Mouse (Mus musculus) midbrain, postnatal 0 days (tissue): ENCODE data around the gene Hfe. TPM values are rescaled to one million over a fixed set of nuclear protein-coding genes. Genes with fewer than 3 reads are reported as not detected.
"Not testable (repeated sequence)": the region's sequence is repeated elsewhere in the genome, so short reads cannot be mapped to it uniquely, and the experiment has no call there.

Experiments used
- ATAC-seq: fragments of 200-750 bp; cut with Nextera tagmentation; 2 replicates; pipeline ENCODE4 v1.8.0; 2017; ENCODE audit warnings: moderate number of reproducible peaks, mild to moderate bottlenecking, moderate TSS enrichment, moderate library complexity; ENCODE audit not compliant: low FRiP score
- DNase-seq: peaks from one replicate; pipeline ENCODE4 v3.0.0-alpha.2; 2015; ENCODE audit warnings: low spot score
- H3K27ac ChIP-seq: fragments of 300-500 bp; sonication (generic); 2 replicates; pipeline ENCODE4 v1.5.1; 2014; ENCODE audit warnings: low read depth, mild to moderate bottlenecking, low read length, mixed read lengths
- H3K27me3 ChIP-seq: fragments of 300-500 bp; sonication (generic); 2 replicates; pipeline ENCODE4 v1.6.1; 2014; ENCODE audit warnings: low read length, control low read depth, mixed read lengths; ENCODE audit not compliant: insufficient read depth
- H3K36me3 ChIP-seq: fragments of 300-500 bp; sonication (generic); 2 replicates; pipeline ENCODE4 v1.6.1; 2014; ENCODE audit warnings: low read length, control low read depth, mixed read lengths; ENCODE audit not compliant: insufficient read depth
- H3K4me1 ChIP-seq: fragments of 300-500 bp; sonication (generic); 2 replicates; pipeline ENCODE4 v1.6.1; 2014; ENCODE audit warnings: mild to moderate bottlenecking, control low read depth, antibody characterized with exemption, low read length, mixed read lengths; ENCODE audit not compliant: insufficient read depth
- H3K4me2 ChIP-seq: fragments of 300-500 bp; sonication (generic); 2 replicates; pipeline ENCODE4 v1.6.1; 2014; ENCODE audit warnings: low read depth, mild to moderate bottlenecking, low read length, mixed read lengths; ENCODE audit not compliant: poor library complexity, severe bottlenecking
- H3K4me3 ChIP-seq: fragments of 300-500 bp; sonication (generic); 2 replicates; pipeline ENCODE4 v1.5.1; 2014; ENCODE audit warnings: low read depth, mild to moderate bottlenecking, low read length, moderate library complexity
- H3K9ac ChIP-seq: fragments of 300-500 bp; sonication (generic); replicated peaks from 2 replicates; pipeline ENCODE4 v1.6.1; 2014; ENCODE audit warnings: mild to moderate bottlenecking, low read length, moderate library complexity, mixed read lengths; ENCODE audit not compliant: poor library complexity, severe bottlenecking
- H3K9me3 ChIP-seq: fragments of 300-500 bp; sonication (generic); 2 replicates; pipeline ENCODE4 v1.6.1; 2016; ENCODE audit warnings: low read length, control low read depth
- CTCF ChIP-seq: IDR thresholded peaks from 2 replicates; pipeline ENCODE4 v1.5.1; 2016; ENCODE audit warnings: antibody characterized with exemption, mild to moderate bottlenecking
- WGBS: fragments of 180-500 bp; shearing (Covaris S2); extraction: QIAGEN DNeasy Blood & Tissue Kit; methylation state at CpG from one replicate; pipeline ENCODE4 v1.1.7; 2014; 5-methylcytosine and 5-hydroxymethylcytosine counted together
- polyA plus RNA-seq: library from polyadenylated mRNA; unstranded; fragments of >200 nt; fragmentation: Nextera tagmentation; extraction: Ambion mirVana; gene quantifications from 2 replicates; pipeline ENCODE4 v1.2.1, GENCODE M21; 2015
- total RNA-seq: library from RNA; depleted of rRNA; stranded (reverse); fragments of >200 nt; gene quantifications from 2 replicates; pipeline ENCODE4 v1.2.3, GENCODE M21; 2014

Hfe gene
- total and polyA plus RNA-seq, 2 experiments from 2014 or later: 1.8 to 4.0 TPM

DNA sequence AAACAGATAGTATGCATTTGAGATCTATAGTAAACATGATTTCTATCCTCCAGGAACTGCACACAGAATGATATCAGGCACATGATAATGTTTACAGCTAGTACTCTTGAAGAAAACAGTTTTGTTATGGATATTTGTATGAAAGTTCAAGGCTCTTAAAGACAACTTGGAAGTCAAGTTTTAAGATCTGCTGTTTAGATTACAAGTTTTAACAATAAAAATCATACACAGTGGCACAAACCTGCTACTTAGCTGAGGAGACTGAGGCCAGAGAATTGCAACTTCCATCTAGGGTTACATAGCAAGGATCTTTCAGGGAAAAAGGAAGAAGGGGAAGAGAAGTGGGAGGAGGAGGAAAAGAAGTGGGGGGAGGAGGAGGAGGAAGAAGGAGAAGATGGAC, 44.3 kb upstream of the Hfe start:
- ATAC-seq: no peak
- H3K4me1 ChIP-seq: peaks cover 4% of the 10 kb centered on the region; the same call in 1 of the 2 replicates
- no peak overlapping the region for H3K27ac ChIP-seq
- H3K27me3 ChIP-seq: no peaks in the 10 kb centered on the region
- no peak overlapping the region for H3K4me3 ChIP-seq
- no peak for DNase-seq
- H3K4me2 ChIP-seq: no peak overlapping the region
- TF ChIP-seq CTCF: no peak
- H3K36me3 ChIP-seq: no peaks in the 10 kb centered on the region
- no peak overlapping the region for H3K9ac ChIP-seq
- H3K9me3 ChIP-seq: no peaks in the 10 kb centered on the region

DNA sequence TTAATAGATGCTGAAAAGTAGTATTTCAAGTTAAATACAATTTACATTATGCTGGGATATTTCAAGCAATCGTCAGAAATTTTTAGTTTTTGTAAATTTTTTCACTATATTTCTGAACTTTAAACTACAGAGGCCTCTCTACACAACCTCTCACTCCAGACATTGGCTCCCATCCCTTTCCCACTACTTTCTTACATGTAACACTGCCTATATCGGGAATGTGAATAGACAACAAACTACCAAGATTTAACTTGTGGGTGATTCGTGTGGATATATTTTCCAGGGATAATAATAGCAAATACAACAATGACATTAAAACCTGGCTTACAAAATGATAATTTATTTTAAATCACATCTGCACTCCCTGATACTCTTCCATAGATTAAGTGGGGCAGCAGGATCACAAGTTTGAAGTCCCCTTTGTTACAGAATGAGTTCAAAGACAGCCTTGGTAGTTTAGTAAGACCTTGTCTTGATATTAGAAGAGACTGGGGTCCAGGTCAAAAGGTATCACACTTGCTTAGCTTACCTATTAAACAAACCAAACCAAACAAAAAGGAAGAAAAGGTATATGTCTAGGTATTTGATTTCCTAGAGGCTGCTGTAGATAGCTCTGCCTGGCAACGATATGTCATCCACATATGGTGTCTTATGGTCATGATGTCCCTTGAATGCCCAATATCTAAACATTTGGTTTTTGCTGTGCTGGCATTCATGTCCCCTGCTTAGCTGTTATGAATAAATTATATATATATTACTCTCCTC, 42.8 kb upstream of the Hfe start:
- H3K27me3 ChIP-seq: no peaks in the 10 kb centered on the region
- H3K9ac ChIP-seq: no peak overlapping the region
- no peak overlapping the region for H3K4me3 ChIP-seq
- no peak overlapping the region for H3K4me2 ChIP-seq
- H3K27ac ChIP-seq: no peak overlapping the region
- DNase-seq: no peak
- H3K9me3 ChIP-seq: no peaks in the 10 kb centered on the region
- no peak for TF ChIP-seq CTCF
- no peak for ATAC-seq
- WGBS: 53% methylated on average over 4 of the region's 4 CpGs
- peaks cover 4% of the 10 kb centered on the region; the same call in 1 of the 2 replicates for H3K4me1 ChIP-seq
- no peaks in the 10 kb centered on the region for H3K36me3 ChIP-seq

DNA sequence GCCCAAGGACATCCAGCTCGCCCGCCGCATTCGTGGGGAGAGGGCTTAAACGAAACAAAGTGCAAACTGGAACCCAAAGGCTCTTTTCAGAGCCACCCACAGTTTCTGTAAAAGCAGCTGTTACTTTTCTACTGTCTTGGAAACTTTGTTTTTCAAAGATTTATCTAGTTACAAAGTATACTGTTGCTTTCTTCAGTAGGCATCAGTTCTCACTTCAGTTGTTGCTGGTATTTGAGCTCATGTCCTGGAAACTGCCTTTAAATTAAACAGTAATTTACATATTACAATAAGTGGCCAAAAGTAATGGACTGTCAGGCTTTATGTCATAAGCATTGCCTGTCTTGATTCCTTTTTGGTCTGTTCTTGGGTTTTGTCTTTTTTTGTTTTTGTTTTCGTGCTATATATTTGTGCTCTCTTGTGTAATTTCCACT, 42.1 kb upstream of the Hfe start:
- Histone ChIP-seq H3K9ac (no peak overlapping the region), H3K4me3 (no peak overlapping the region), H3K36me3 (no peaks in the 10 kb centered on the region), H3K4me2 (peak overlapping the region; percentile 36; the same call in 1 of the 2 replicates), H3K27ac (no peak overlapping the region), H3K9me3 (no peaks in the 10 kb centered on the region), H3K4me1 (peaks cover 4% of the 10 kb centered on the region; the same call in 1 of the 2 replicates), H3K27me3 (no peaks in the 10 kb centered on the region)
- no peak for TF ChIP-seq CTCF
- 2% methylated on average over 6 of the region's 6 CpGs for WGBS
- DNase-seq: no peak
- ATAC-seq: no peak

DNA sequence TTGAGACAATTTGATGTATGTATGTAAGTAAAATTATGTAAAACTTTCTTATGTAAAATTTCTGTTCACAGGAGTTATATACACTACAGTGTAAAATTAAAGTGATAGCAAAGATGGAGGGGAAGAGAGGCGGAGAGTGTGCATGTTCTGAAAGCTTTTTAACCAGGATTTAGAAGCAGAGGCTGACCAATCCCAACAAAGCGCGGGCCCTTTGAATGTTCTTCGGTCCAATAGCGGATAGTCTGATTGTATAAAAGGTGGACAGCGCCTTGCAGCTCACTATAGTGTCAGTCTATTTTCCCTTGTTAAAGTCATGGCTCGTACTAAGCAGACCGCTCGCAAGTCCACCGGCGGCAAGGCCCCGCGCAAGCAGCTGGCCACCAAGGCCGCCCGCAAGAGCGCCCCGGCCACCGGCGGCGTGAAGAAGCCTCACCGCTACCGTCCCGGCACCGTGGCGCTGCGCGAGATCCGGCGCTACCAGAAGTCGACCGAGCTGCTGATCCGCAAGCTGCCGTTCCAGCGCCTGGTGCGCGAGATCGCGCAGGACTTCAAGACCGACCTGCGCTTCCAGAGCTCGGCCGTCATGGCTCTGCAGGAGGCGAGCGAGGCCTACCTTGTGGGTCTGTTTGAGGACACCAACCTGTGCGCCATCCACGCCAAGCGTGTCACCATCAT, 41.5 kb upstream of the Hfe start, which contains the start of gene Hist1h3b:
Gene Hist1h3b (plus strand): TSS at position 201 of the 675 bp plus-strand sequence.
- ATAC-seq: peak; percentile 75
- H3K4me1 ChIP-seq, H3K27me3 ChIP-seq, H3K9me3 ChIP-seq, H3K36me3 ChIP-seq: not testable (repeated sequence)
- Histone ChIP-seq H3K4me3 (peak within 1 kb of the TSS; percentile 41), H3K4me2 (peak within 1 kb of the TSS; percentile 68), H3K9ac (0 out of 2 replicates have a peak within 1 kb of the TSS, but pooled peaks have one; percentile 36), H3K27ac (peak within 1 kb of the TSS; percentile 83)
- peak; percentile 97 for DNase-seq
- WGBS: 1% methylated on average over 14 of the region's 47 CpGs

DNA sequence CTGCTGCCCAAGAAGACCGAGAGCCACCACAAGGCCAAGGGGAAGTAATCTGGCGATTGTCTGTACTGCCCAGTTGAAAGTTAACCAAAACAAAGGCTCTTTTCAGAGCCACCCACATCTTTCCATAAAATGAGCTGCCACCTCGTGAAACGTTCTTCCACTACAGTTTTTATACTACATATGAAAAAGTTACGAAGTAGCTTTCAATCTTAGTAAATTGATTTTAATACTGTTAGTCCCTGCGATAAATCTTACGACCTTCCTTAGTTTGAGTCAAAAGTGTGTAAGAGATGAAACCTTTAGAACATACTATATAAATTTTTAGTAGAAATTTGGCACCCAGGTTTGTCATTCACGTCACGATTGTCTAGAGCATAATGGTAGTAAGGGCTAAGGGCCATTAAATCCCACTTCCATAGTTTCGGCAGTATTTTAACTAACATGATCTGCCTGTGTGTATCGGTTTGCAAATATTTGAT, 40.9 kb upstream of the Hfe start:
- Histone ChIP-seq H3K27ac (peak overlapping the region; percentile 47; the same call in 1 of the 2 replicates), H3K4me2 (peak overlapping the region; percentile 68), H3K27me3 (no peaks in the 10 kb centered on the region), H3K9me3 (no peaks in the 10 kb centered on the region), H3K4me1 (no peaks in the 10 kb centered on the region), H3K9ac (no peak overlapping the region), H3K36me3 (no peaks in the 10 kb centered on the region), H3K4me3 (peak overlapping the region; percentile 41)
- no peak for DNase-seq
- no peak for ATAC-seq
- under 1% methylated on average over 11 of the region's 11 CpGs for WGBS
- TF ChIP-seq CTCF: no peak

DNA sequence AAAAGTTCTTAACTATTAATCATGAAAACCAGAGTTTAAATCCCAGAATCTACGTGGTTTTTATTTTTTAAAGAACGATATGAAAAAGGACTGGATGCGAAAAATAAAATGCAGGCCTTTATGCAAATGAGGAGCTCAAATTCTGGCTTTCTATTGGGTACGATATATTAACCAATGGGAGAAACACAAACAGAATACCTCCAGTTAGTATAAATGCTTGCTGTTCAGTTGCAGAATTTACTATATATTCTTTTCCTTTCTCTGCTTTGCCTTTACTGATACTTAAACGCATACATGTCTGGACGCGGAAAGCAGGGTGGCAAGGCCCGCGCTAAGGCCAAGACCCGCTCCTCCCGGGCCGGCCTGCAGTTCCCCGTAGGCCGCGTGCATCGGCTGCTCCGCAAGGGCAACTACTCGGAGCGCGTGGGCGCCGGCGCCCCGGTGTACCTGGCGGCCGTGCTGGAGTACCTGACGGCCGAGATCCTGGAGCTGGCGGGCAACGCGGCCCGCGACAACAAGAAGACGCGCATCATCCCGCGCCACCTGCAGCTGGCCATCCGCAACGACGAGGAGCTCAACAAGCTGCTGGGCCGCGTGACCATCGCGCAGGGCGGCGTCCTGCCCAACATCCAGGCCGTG, 40.3 kb upstream of the Hfe start, which contains the start of gene Hist1h2ab:
Gene Hist1h2ab (plus strand): TSS at position 288 of the 639 bp plus-strand sequence.
- H3K36me3 ChIP-seq, H3K4me1 ChIP-seq, H3K27me3 ChIP-seq, H3K9me3 ChIP-seq: not testable (repeated sequence)
- DNase-seq (peak; percentile 75), ATAC-seq (peak; percentile 56; the same call in 1 of the 2 replicates)
- peak within 1 kb of the TSS; percentile 41 for H3K4me3 ChIP-seq
- peak within 1 kb of the TSS; percentile 83 for H3K27ac ChIP-seq
- H3K4me2 ChIP-seq: peak within 1 kb of the TSS; percentile 68
- WGBS: under 1% methylated on average over 26 of the region's 47 CpGs
- H3K9ac ChIP-seq: 0 out of 2 replicates have a peak within 1 kb of the TSS, but pooled peaks have one; percentile 36
